Mouse (Mus musculus): ENCODE measurements at regions not wholly inside any gene's neighbourhood (a gene's known extent, or its start where the extent isn't known, plus 50 kb on each side); places are given as distances from the start of the nearest gene placed in this dataset.

GRCm38 (mm10) chr17:10040375-10040774 is 279.3 kb downstream of the Qk start:
- Histone ChIP-seq H3K4me1 (ENCODE audit: control insufficient read depth in 1 of 2, insufficient read depth in 2 of 2) (peaks cover 3 to 12% of the 10 kb centered on the region in 2 experiments; a peak in 3 of 4 replicates), H3K4me3 (replicated peaks in 1 of 3; ENCODE audit: low read depth in 2 of 3, low read length in 2 of 3, poor library complexity in 1 of 3) (no peak overlapping the region), H3K4me2 (ENCODE audit: insufficient read depth, low read depth, poor library complexity, severe bottlenecking) (no peak overlapping the region), H3K27me3 (replicated peaks) (no peaks in the 10 kb centered on the region), H3K27ac (ENCODE audit: insufficient read depth, low read depth) (no peak overlapping the region), H3K36me3 (replicated peaks in 1 of 2; ENCODE audit: control insufficient read depth in 1 of 2, insufficient read depth in 1 of 2, low read length in 1 of 2) (no peaks in the 10 kb centered on the region), H3K79me2 (replicated peaks; ENCODE audit: control insufficient read depth, extremely low read depth, insufficient read depth, poor library complexity, severe bottlenecking) (no peaks in the 10 kb centered on the region), H3K9me3 (replicated peaks; ENCODE audit: low read length) (no peaks in the 10 kb centered on the region), H3K9ac (ENCODE audit: insufficient read depth, low read depth) (no peak overlapping the region)
- dilution Hi-C loops (cut with MboI; ENCODE audit: extremely low pct_ligation_motif_present, extremely low pct_unique_long_range_greater_than_20kb, low sequenced_read_pairs) = no loop called here
- in situ Hi-C loops (cut with MboI; ENCODE audit: low pct_ligation_motif_present, low pct_unique_long_range_greater_than_20kb, low sequenced_read_pairs) = no loop called here
- DNase-seq (ENCODE audit: extremely low read depth) = no peak
- no peak for TF ChIP-seq IRF4 (IDR thresholded peaks at IDR 0.05; ENCODE audit: low read depth, low read length)
- TF ChIP-seq MEF2A (IDR thresholded peaks at IDR 0.05; ENCODE audit: borderline replicate concordance, low read depth, low read length) = no peak
- no peak for TF ChIP-seq KAT2A (IDR thresholded peaks at IDR 0.05; ENCODE audit: insufficient replicate concordance, low read length)
- TF ChIP-seq ETS1 (conservative IDR thresholded peaks at IDR 0.05; ENCODE audit: low read depth, low read length) = no peak
- TF ChIP-seq ZKSCAN1 (IDR thresholded peaks at IDR 0.05; ENCODE audit: borderline replicate concordance, low read depth, low read length) = no peak
- TF ChIP-seq MAX (IDR thresholded peaks at IDR 0.05; ENCODE audit: low read length) = no peak
- TF ChIP-seq USF1 (IDR thresholded peaks at IDR 0.05; ENCODE audit: low read depth, low read length) = no peak
- no peak for TF ChIP-seq JUND (conservative IDR thresholded peaks at IDR 0.05; ENCODE audit: low read depth, low read length)
- TF ChIP-seq HCFC1 (IDR thresholded peaks at IDR 0.05; ENCODE audit: low read depth, low read length) = no peak
- TF ChIP-seq PAX5 (IDR thresholded peaks at IDR 0.05; ENCODE audit: low read length) = no peak
- TF ChIP-seq RCOR1 (conservative IDR thresholded peaks at IDR 0.05; ENCODE audit: low read depth, low read length) = no peak
- TF ChIP-seq TCF12 (IDR thresholded peaks at IDR 0.05; ENCODE audit: low read depth, low read length) = no peak
- no peak for TF ChIP-seq SIN3A (IDR thresholded peaks at IDR 0.05; ENCODE audit: low read length)

- Histone ChIP-seq H3K9me3 (replicated peaks; ENCODE audit: low read length) (no peaks in the 10 kb centered on the region), H3K36me3 (replicated peaks in 1 of 2; ENCODE audit: control insufficient read depth in 1 of 2, insufficient read depth in 1 of 2, low read length in 1 of 2) (no peaks in the 10 kb centered on the region), H3K27ac (ENCODE audit: insufficient read depth, low read depth) (no peak overlapping the region), H3K27me3 (replicated peaks) (no peaks in the 10 kb centered on the region), H3K4me3 (replicated peaks in 1 of 3; ENCODE audit: low read depth in 2 of 3, low read length in 2 of 3, poor library complexity in 1 of 3) (no peak overlapping the region), H3K4me2 (ENCODE audit: insufficient read depth, low read depth, poor library complexity, severe bottlenecking) (no peak overlapping the region), H3K9ac (ENCODE audit: insufficient read depth, low read depth) (no peak overlapping the region), H3K79me2 (replicated peaks; ENCODE audit: control insufficient read depth, extremely low read depth, insufficient read depth, poor library complexity, severe bottlenecking) (no peaks in the 10 kb centered on the region), H3K4me1 (ENCODE audit: control insufficient read depth in 1 of 2, insufficient read depth in 2 of 2) (peaks cover 3 to 9% of the 10 kb centered on the region in 2 experiments; a peak in 3 of 4 replicates)
- TF ChIP-seq RCOR1 (conservative IDR thresholded peaks at IDR 0.05; ENCODE audit: low read depth, low read length) = no peak
- no peak for TF ChIP-seq MAFK (IDR thresholded peaks at IDR 0.05; ENCODE audit: insufficient replicate concordance, low read length)
- no peak for TF ChIP-seq HCFC1 (IDR thresholded peaks at IDR 0.05; ENCODE audit: low read depth, low read length)
- no peak for TF ChIP-seq E2F4 (IDR thresholded peaks at IDR 0.05; ENCODE audit: insufficient replicate concordance, low read depth, low read length)
- no peak for TF ChIP-seq PAX5 (IDR thresholded peaks at IDR 0.05; ENCODE audit: low read length)
- no peak for TF ChIP-seq ZC3H11A (IDR thresholded peaks at IDR 0.05; ENCODE audit: low read depth, low read length)
- TF ChIP-seq ELF1 (IDR thresholded peaks at IDR 0.05; ENCODE audit: low read depth, low read length) = no peak
- TF ChIP-seq JUN (IDR thresholded peaks at IDR 0.05; ENCODE audit: insufficient read depth, low read depth, low read length) = no peak
- TF ChIP-seq KAT2A (IDR thresholded peaks at IDR 0.05; ENCODE audit: insufficient replicate concordance, low read length) = no peak
- no peak for TF ChIP-seq CHD2 (IDR thresholded peaks at IDR 0.05; ENCODE audit: low read length)
- TF ChIP-seq MXI1 (IDR thresholded peaks at IDR 0.05; ENCODE audit: low read depth, low read length) = no peak
- DNase-seq (ENCODE audit: extremely low read depth) = no peak
- dilution Hi-C loops (cut with MboI; ENCODE audit: extremely low pct_ligation_motif_present, extremely low pct_unique_long_range_greater_than_20kb, low sequenced_read_pairs) = no loop called here
- in situ Hi-C loops (cut with MboI; ENCODE audit: low pct_ligation_motif_present, low pct_unique_long_range_greater_than_20kb, low sequenced_read_pairs) = no loop called here
These were observed 281.7 kb downstream of the Qk start for GRCm38 (mm10) chr17:10037799-10038445.
